Mouse (Mus musculus): ENCODE data around the gene Gnb1l. TPM values are rescaled to one million over a fixed set of nuclear protein-coding genes. Genes with fewer than 3 reads are reported as not detected.

Gene Gnb1l
- polyA plus RNA-seq, 1 experiment from 2014 or later = 17.8 TPM

GRCm38 (mm10) chr16:18537407-18537990, 39.0 kb downstream of the Gnb1l start:
- no peak for ATAC-seq (ENCODE audit: low read depth)
- H3K4me1 ChIP-seq (ENCODE audit: control insufficient read depth, insufficient read depth, low read length) = no peaks in the 10 kb centered on the region
- no peak overlapping the region for H3K27ac ChIP-seq (replicated peaks; ENCODE audit: low read depth, low read length)
- H3K9ac ChIP-seq (ENCODE audit: low read depth, low read length) = no peak overlapping the region
- H3K9me3 ChIP-seq (ENCODE audit: control insufficient read depth, low read length) = no peaks in the 10 kb centered on the region
- H3K36me3 ChIP-seq (ENCODE audit: control insufficient read depth, insufficient read depth, low read length) = no peaks in the 10 kb centered on the region
- 82% methylated on average over 3 of the region's 3 CpGs for WGBS
- no peaks in the 10 kb centered on the region for H3K27me3 ChIP-seq (replicated peaks; ENCODE audit: control insufficient read depth, insufficient read depth, low read length)
- H3K4me3 ChIP-seq (ENCODE audit: low read depth, low read length) = no peak overlapping the region
- H3K4me2 ChIP-seq (ENCODE audit: low read depth, low read length) = no peak overlapping the region
- DNase-seq (ENCODE audit: low spot score) = no peak

DNA sequence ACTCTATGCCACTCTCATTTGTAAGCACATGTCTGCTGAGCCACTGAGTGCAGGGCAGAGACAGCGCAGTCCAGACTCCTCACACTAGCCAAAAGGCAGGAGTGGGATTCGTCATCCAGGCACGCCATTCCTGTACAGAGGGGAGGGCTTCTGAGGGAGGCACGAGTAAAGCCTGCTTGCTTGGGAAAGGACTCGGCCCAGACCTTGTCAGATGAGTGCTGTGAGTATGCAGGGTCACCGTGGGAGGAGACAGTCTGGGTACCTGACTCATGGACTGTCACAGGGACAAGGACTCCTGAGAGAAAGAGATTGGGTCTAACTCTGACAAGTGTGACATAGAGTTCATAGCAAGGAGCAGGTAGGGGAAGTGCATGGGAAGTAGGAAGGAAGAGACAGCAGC, 40.8 kb downstream of the Gnb1l start:
- no peaks in the 10 kb centered on the region for H3K27me3 ChIP-seq (replicated peaks; ENCODE audit: control insufficient read depth, insufficient read depth, low read length)
- WGBS = 76% methylated on average over 6 of the region's 6 CpGs
- no peak for ATAC-seq (ENCODE audit: low read depth)
- no peak overlapping the region for H3K4me3 ChIP-seq (ENCODE audit: low read depth, low read length)
- no peaks in the 10 kb centered on the region for H3K36me3 ChIP-seq (ENCODE audit: control insufficient read depth, insufficient read depth, low read length)
- H3K9ac ChIP-seq (ENCODE audit: low read depth, low read length) = no peak overlapping the region
- no peak overlapping the region for H3K4me2 ChIP-seq (ENCODE audit: low read depth, low read length)
- no peaks in the 10 kb centered on the region for H3K9me3 ChIP-seq (ENCODE audit: control insufficient read depth, low read length)
- DNase-seq (ENCODE audit: low spot score) = no peak
- no peak overlapping the region for H3K27ac ChIP-seq (replicated peaks; ENCODE audit: low read depth, low read length)
- no peaks in the 10 kb centered on the region for H3K4me1 ChIP-seq (ENCODE audit: control insufficient read depth, insufficient read depth, low read length)

GRCm38 (mm10) chr16:18543151-18543829, 44.8 kb downstream of the Gnb1l start:
- Histone ChIP-seq H3K27me3 (replicated peaks; ENCODE audit: control insufficient read depth, insufficient read depth, low read length) (no peaks in the 10 kb centered on the region), H3K4me3 (ENCODE audit: low read depth, low read length) (no peak overlapping the region), H3K4me1 (ENCODE audit: control insufficient read depth, insufficient read depth, low read length) (no peaks in the 10 kb centered on the region), H3K9me3 (ENCODE audit: control insufficient read depth, low read length) (no peaks in the 10 kb centered on the region), H3K9ac (ENCODE audit: low read depth, low read length) (peak overlapping the region; percentile 8; the same call in 1 of the 2 replicates), H3K4me2 (ENCODE audit: low read depth, low read length) (no peak overlapping the region), H3K36me3 (ENCODE audit: control insufficient read depth, insufficient read depth, low read length) (0 out of 2 replicates have a peak, but pooled peaks cover 4% of the 10 kb centered on the region), H3K27ac (replicated peaks; ENCODE audit: low read depth, low read length) (no peak overlapping the region)
- DNase-seq (ENCODE audit: low spot score) = peak; percentile 72
- WGBS = 61% methylated on average over 8 of the region's 8 CpGs
- ATAC-seq (ENCODE audit: low read depth) = peak; percentile 44; the same call in 1 of the 2 replicates

DNA sequence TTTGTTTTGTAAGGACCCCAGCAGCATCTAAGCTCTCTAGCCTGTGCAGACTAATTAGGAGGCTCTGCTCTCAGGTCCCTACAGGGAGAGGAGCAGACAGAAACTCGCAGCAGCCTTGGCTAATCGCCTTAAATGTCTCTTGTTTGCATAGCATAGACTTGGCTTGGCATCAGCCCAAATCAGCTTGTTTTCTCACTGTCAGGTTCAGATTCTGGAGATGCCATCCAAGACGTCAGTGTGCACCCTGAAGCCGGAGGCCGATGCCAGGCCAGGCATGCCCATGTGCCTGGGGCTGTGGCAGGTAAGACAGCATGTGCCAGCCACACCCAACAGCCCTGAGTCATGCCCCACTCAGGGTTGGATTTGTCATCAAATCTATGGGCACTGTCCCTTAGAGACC, 49.4 kb downstream of the Gnb1l start:
- Histone ChIP-seq H3K36me3 (ENCODE audit: control insufficient read depth, insufficient read depth, low read length) (0 out of 2 replicates have a peak, but pooled peaks cover 4% of the 10 kb centered on the region), H3K4me3 (ENCODE audit: low read depth, low read length) (no peak overlapping the region), H3K9ac (ENCODE audit: low read depth, low read length) (no peak overlapping the region), H3K27ac (replicated peaks; ENCODE audit: low read depth, low read length) (no peak overlapping the region), H3K4me2 (ENCODE audit: low read depth, low read length) (no peak overlapping the region), H3K4me1 (ENCODE audit: control insufficient read depth, insufficient read depth, low read length) (no peaks in the 10 kb centered on the region), H3K9me3 (ENCODE audit: control insufficient read depth, low read length) (no peaks in the 10 kb centered on the region), H3K27me3 (replicated peaks; ENCODE audit: control insufficient read depth, insufficient read depth, low read length) (no peaks in the 10 kb centered on the region)
- ATAC-seq (ENCODE audit: low read depth) (peak; percentile 45; the same call in 1 of the 2 replicates), DNase-seq (ENCODE audit: low spot score) (peak; percentile 85)
- WGBS = 53% methylated on average over 3 of the region's 5 CpGs

- Histone ChIP-seq H3K27ac (replicated peaks; ENCODE audit: low read depth, low read length) (no peak overlapping the region), H3K4me3 (ENCODE audit: low read depth, low read length) (no peak overlapping the region), H3K4me2 (ENCODE audit: low read depth, low read length) (no peak overlapping the region), H3K9ac (ENCODE audit: low read depth, low read length) (no peak overlapping the region), H3K4me1 (ENCODE audit: control insufficient read depth, insufficient read depth, low read length) (peaks cover 12% of the 10 kb centered on the region), H3K36me3 (ENCODE audit: control insufficient read depth, insufficient read depth, low read length) (0 out of 2 replicates have a peak, but pooled peaks cover 3% of the 10 kb centered on the region), H3K9me3 (ENCODE audit: control insufficient read depth, low read length) (no peaks in the 10 kb centered on the region), H3K27me3 (replicated peaks; ENCODE audit: control insufficient read depth, insufficient read depth, low read length) (no peaks in the 10 kb centered on the region)
- WGBS = 47% methylated on average over 9 of the region's 9 CpGs
- no peak for DNase-seq (ENCODE audit: low spot score)
- ATAC-seq (ENCODE audit: low read depth) = no peak
Measured at GRCm38 (mm10) chr16:18551604-18552003, 53.1 kb downstream of the Gnb1l start.

DNA sequence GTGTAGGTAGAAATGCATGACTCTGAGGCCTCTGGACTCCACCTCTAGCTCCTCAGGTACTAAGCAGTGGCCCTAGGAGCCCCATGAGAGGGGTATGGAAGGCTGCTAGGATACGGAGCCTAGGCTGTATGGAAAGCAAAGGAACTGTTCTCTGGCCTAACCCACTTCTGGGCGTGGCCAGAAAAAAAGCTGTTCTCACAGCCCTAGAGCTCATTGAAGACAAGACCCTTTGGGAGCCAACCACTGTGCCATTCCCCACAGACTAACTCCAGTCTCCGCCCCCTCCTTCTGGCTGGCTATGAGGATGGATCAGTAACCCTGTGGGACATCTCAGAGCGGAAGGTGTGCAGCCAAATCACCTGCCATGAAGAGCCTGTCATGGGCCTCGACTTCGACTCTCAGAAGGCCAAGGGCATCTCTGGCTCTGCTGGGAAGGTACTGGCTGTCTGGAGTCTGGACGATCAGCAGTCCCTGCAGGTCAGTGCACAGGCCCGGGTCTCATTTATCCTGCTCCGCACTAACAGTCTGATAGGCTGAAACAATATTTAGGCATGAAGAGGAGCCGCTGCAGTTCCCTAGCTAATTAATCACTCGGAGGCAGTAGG, 53.7 kb downstream of the Gnb1l start:
- 61% methylated on average over 11 of the region's 11 CpGs for WGBS
- DNase-seq (ENCODE audit: low spot score) = no peak
- peaks cover 12% of the 10 kb centered on the region for H3K4me1 ChIP-seq (ENCODE audit: control insufficient read depth, insufficient read depth, low read length)
- peak; percentile 44 for ATAC-seq (ENCODE audit: low read depth)
- H3K27ac ChIP-seq (replicated peaks; ENCODE audit: low read depth, low read length) = no peak overlapping the region
- no peak overlapping the region for H3K9ac ChIP-seq (ENCODE audit: low read depth, low read length)
- H3K9me3 ChIP-seq (ENCODE audit: control insufficient read depth, low read length) = no peaks in the 10 kb centered on the region
- no peaks in the 10 kb centered on the region for H3K27me3 ChIP-seq (replicated peaks; ENCODE audit: control insufficient read depth, insufficient read depth, low read length)
- no peak overlapping the region for H3K4me2 ChIP-seq (ENCODE audit: low read depth, low read length)
- no peaks in the 10 kb centered on the region for H3K36me3 ChIP-seq (ENCODE audit: control insufficient read depth, insufficient read depth, low read length)
- H3K4me3 ChIP-seq (ENCODE audit: low read depth, low read length) = no peak overlapping the region

DNA sequence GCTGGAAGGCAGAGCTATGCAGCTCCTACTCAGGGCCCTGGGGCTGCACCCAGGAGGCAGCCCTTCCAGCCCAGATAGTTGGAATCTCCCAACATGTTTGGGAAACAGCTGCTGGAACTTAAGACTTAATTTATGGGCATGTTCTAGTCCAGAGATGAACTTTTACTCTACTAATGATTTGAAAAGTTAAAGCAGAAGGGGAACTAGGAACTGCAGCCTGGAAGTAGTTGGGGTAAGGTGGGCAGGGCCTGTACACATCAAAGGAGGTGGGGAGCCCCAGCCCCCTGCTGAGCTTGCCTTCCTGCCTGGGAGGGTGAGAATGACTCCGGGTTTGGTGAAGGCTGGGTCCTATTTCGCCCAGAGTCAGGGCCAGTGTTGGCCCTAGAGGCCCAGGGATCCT, 56.2 kb downstream of the Gnb1l start:
- Histone ChIP-seq H3K27ac (replicated peaks; ENCODE audit: low read depth, low read length) (no peak overlapping the region), H3K36me3 (ENCODE audit: control insufficient read depth, insufficient read depth, low read length) (no peaks in the 10 kb centered on the region), H3K9ac (ENCODE audit: low read depth, low read length) (no peak overlapping the region), H3K27me3 (replicated peaks; ENCODE audit: control insufficient read depth, insufficient read depth, low read length) (no peaks in the 10 kb centered on the region), H3K4me3 (ENCODE audit: low read depth, low read length) (no peak overlapping the region), H3K9me3 (ENCODE audit: control insufficient read depth, low read length) (no peaks in the 10 kb centered on the region), H3K4me1 (ENCODE audit: control insufficient read depth, insufficient read depth, low read length) (peaks cover 12% of the 10 kb centered on the region), H3K4me2 (ENCODE audit: low read depth, low read length) (no peak overlapping the region)
- DNase-seq (ENCODE audit: low spot score) = no peak
- ATAC-seq (ENCODE audit: low read depth) = no peak
- 46% methylated on average over 2 of the region's 2 CpGs for WGBS

DNA sequence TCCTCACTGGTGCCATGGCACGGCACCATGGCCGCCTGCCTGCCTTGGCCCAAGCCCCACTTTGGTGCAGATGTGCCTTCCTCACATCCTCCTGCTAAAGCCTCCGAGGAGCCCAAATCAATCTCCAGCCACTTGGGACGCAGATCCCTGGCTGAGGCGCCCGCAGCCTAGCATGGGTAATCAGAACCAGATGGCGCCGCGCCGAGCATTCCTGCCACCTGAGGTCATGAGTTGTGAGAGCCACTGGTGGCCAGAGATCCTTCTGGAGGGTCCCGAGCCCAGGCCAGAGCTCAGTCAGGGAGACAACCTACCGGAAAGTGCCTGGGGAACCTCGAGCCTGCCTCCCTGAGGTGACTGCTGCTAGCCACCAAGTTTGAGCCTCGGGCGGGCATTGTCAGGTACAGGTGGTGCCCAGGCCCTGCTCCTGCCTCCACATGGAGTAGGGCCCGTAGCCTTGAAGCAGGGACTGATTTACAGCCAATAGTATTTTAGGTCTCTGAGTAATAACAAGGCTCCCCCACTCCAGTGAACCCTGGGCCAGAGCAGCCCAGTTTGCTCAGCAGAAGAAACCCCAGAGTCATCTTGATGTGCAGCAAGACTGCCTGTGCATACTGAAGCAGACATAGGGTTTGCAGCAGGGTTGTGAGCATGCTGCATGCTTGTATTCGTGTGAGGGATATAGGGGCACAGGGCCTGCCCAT, 56.9 kb downstream of the Gnb1l start:
- peak; percentile 70 for DNase-seq (ENCODE audit: low spot score)
- no peak overlapping the region for H3K4me3 ChIP-seq (ENCODE audit: low read depth, low read length)
- H3K4me2 ChIP-seq (ENCODE audit: low read depth, low read length) = no peak overlapping the region
- 30% methylated on average over 15 of the region's 17 CpGs for WGBS
- peaks cover 12% of the 10 kb centered on the region for H3K4me1 ChIP-seq (ENCODE audit: control insufficient read depth, insufficient read depth, low read length)
- H3K36me3 ChIP-seq (ENCODE audit: control insufficient read depth, insufficient read depth, low read length) = no peaks in the 10 kb centered on the region
- H3K9ac ChIP-seq (ENCODE audit: low read depth, low read length) = 0 out of 2 replicates have a peak overlapping the region, but pooled peaks have one; percentile 26
- 0 out of 2 replicates have a peak overlapping the region, but pooled peaks have one; percentile 10 for H3K27ac ChIP-seq (replicated peaks; ENCODE audit: low read depth, low read length)
- H3K27me3 ChIP-seq (replicated peaks; ENCODE audit: control insufficient read depth, insufficient read depth, low read length) = no peaks in the 10 kb centered on the region
- peak; percentile 41; the same call in 1 of the 2 replicates for ATAC-seq (ENCODE audit: low read depth)
- H3K9me3 ChIP-seq (ENCODE audit: control insufficient read depth, low read length) = no peaks in the 10 kb centered on the region

Data from embryonic facial prominence, embryonic 14.5 days (tissue).